Mouse (Mus musculus): ENCODE measurements at regions not wholly inside any gene's neighbourhood (a gene's known extent, or its start where the extent isn't known, plus 50 kb on each side); places are given as distances from the start of the nearest gene placed in this dataset.

GRCm38 (mm10) chr8:36363291-36363690 lies 597.7 kb downstream of the Gm19410 start:
- DNase-seq (ENCODE audit: low spot score) = no peak

DNA sequence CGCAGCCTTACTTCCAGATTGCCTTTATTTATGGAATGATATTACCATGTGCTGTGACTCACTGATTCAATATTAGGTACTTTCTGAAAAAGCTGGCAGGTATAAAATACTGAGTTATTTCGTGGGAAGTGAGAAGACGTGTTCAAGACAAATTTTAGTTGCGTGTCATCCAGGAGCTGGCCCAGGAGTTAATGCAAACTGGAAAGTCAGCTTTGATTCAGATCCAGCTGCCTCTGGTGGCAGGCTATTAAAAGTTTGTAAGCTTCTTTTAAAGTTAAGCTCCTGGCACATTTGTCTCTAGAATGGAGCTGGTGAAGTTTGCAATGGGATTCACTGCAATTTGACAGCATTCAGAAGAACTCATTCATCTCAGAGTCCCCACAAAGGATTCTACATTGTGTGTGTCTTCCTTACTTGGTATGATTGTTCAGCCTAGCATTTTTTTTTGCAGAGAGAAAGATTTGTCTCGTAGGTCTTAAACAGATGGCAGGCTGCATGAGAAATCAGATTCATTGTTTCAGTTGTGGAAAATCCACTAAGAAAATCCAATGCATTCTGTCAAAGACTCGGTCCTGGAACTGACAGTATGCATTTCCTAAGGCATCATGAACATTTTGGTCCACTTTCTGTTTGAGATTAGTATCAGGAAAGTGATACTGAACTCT lies 599.1 kb downstream of the Gm19410 start:
- no peak for DNase-seq (ENCODE audit: low spot score)

GRCm38 (mm10) chr8:36365945-36366344 lies 600.4 kb downstream of the Gm19410 start:
- DNase-seq (ENCODE audit: low spot score) = no peak

DNA sequence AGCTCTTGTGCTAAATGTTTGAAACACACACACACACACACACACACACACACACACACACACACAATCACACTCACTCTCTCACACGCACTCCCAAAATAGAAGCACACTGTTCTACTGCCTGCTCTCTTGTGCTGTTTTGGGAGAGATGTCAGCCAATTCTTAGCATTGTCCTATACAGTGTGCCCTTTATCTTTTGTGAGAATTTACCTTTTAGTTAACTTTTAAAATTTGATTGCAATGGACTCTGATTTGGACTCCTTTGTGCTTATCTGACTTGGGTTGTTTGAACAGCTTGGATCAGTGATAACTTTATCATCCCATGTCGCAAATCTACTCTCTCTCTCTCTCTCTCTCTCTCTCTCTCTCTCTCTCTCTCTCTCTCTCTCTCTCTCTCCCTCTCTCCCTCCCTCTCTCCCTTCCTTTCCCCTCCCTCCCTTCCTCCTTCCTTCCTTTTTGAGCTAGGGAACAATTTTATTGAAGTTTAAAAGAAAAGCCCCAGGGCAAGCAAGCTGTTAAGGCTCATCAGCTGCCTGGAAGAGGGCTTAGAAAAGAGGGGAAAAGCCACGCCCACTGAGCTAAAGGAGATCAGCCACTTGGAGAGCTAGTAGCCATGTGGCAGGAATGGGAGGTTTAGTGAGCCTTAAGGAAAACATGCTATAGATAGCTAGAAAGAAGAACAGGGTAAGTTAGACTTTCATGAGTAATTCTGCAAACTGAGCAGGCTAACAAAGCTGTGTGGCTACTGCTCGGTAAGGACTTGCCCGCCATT lies 611.2 kb downstream of the Gm19410 start:
- no peak for DNase-seq (ENCODE audit: low spot score)

- DNase-seq (ENCODE audit: low spot score) = no peak
Measured at GRCm38 (mm10) chr8:36394487-36394886, 598.9 kb upstream of the AI429214 start.

- DNase-seq (ENCODE audit: low spot score) = no peak
Measured at GRCm38 (mm10) chr8:36396493-36396892, 596.9 kb upstream of the AI429214 start.

GRCm38 (mm10) chr8:36406706-36407105 lies 586.7 kb upstream of the AI429214 start:
- DNase-seq (ENCODE audit: low spot score) = no peak
